Mouse (Mus musculus): Measurements from ENCODE around the gene Chrna1.

- peak; percentile 27 for TF ChIP-seq POLR2A (IDR thresholded peaks at IDR 0.05; ENCODE audit: insufficient read length, low read depth)
- no peak for TF ChIP-seq MYOD1 (IDR thresholded peaks at IDR 0.05; ENCODE audit: control insufficient read depth in 1 of 3, insufficient read length in 2 of 3, low read depth in 2 of 3)
- TF ChIP-seq TCF12 (IDR thresholded peaks at IDR 0.05; ENCODE audit: insufficient read depth, poor library complexity, severe bottlenecking): no peak
- no peak for TF ChIP-seq MYOG (IDR thresholded peaks at IDR 0.05; ENCODE audit: control insufficient read depth in 1 of 3, insufficient read depth in 1 of 3, insufficient read length in 2 of 3, low read depth in 2 of 3)
- TF ChIP-seq USF1 (IDR thresholded peaks at IDR 0.05; ENCODE audit: low read depth): no peak
- TF ChIP-seq CEBPB (IDR thresholded peaks at IDR 0.05; ENCODE audit: insufficient read depth, poor library complexity, severe bottlenecking): no peak
- TF ChIP-seq MAX (IDR thresholded peaks at IDR 0.05; ENCODE audit: low read depth): no peak
- TF ChIP-seq REST (IDR thresholded peaks at IDR 0.05; ENCODE audit: insufficient read depth, insufficient read length): no peak
- no peak for TF ChIP-seq TCF3 (IDR thresholded peaks at IDR 0.05; ENCODE audit: insufficient read length, low read depth)
Measured at GRCm38 (mm10) chr2:73585347-73585831, 5.3 kb upstream of the Chrna1 start.

All from myocyte (in vitro differentiated cells).